Mouse (Mus musculus) layer of hippocampus, adult 6 months (tissue): Measurements from ENCODE around the gene Srpr. TPM values are rescaled to one million over a fixed set of nuclear protein-coding genes. Genes with fewer than 3 reads are reported as not detected.

Source experiments
- long read RNA-seq, 2 experiments: library from polyadenylated mRNA; unstranded; transcript quantifications; one replicate each; pipeline ENCODE4 v2.0.0; 2019 to 2020
- polyA plus RNA-seq: library from polyadenylated mRNA; unstranded; fragments of <200 nt; fragmentation: Nextera tagmentation; gene quantifications from 2 replicates; pipeline ENCODE4 v1.2.3, GENCODE M21; 2021

The Srpr gene
- 82.1 and 95.5 TPM in 2 replicates for polyA plus RNA-seq
- long read RNA-seq, experiment 1, transcript Srpr-201 (14 exons, 2,993 nt) = major isoform, 51 of 115 reads
- long read RNA-seq, experiment 1, partial matches to known transcripts = 60 of 115 reads
- long read RNA-seq, experiment 1, other reads (novel, unspliced or antisense) = 4 of 115 reads
- long read RNA-seq, experiment 2, transcript Srpr-201 (14 exons, 2,993 nt) = major isoform, 473 of 512 reads
- long read RNA-seq, experiment 2, partial matches to known transcripts = 14 of 512 reads
- long read RNA-seq, experiment 2, other reads (novel, unspliced or antisense) = 25 of 512 reads

GRCm38 (mm10) chr9:35199772-35200471, at the start of gene Srpr, which contains the start of gene Tirap:
TSS of gene Srpr (plus strand) at chr9:35200175.
TSS of gene Tirap (minus strand) at chr9:35200291.

GRCm38 (mm10) chr9:35175251-35176123, 24.5 kb upstream of the Srpr start, which contains the start of gene Dcps:
TSS of gene Dcps (minus strand) at chr9:35176061.

GRCm38 (mm10) chr9:35210542-35211474, 10.8 kb downstream of the Srpr start, which contains the start of gene Foxred1:
TSS of gene Foxred1 (minus strand) at chr9:35211055.

GRCm38 (mm10) chr9:35267146-35267975, 67.4 kb downstream of the Srpr start, which contains the start of the genes Fam118b and Rpusd4:
TSS of gene Fam118b (minus strand) at chr9:35267805.
TSS of gene Rpusd4 (plus strand) at chr9:35267865.

Other genes starting within 250 kb of the Srpr start
- 31.3 and 32.5 TPM in 2 replicates for gene St3gal4, start 80.9 kb upstream of the Srpr start, polyA plus RNA-seq
- gene Dcps, start 24.1 kb upstream of the Srpr start, polyA plus RNA-seq = 20.8 and 21.0 TPM in 2 replicates
- gene Tirap, start 116 bp downstream of the Srpr start, polyA plus RNA-seq = 2.2 and 2.7 TPM in 2 replicates
- gene Foxred1, start 10.9 kb downstream of the Srpr start, polyA plus RNA-seq = 14.7 and 16.4 TPM in 2 replicates
- gene Fam118b, start 67.6 kb downstream of the Srpr start, polyA plus RNA-seq = 15.5 TPM in 2 replicates
- gene Rpusd4, start 67.7 kb downstream of the Srpr start, polyA plus RNA-seq = 9.8 and 10.4 TPM in 2 replicates
- 0.45 and 0.52 TPM in 2 replicates for gene Cdon, start 221.0 kb downstream of the Srpr start, polyA plus RNA-seq